Mouse (Mus musculus) cerebellum, adult (tissue): ENCODE data around the gene Crisp2.

Experiments used
- ATAC-seq: cut with Nextera tagmentation; 2 replicates; pipeline ENCODE4 v1.9.2; 2017; ENCODE audit warnings: mild to moderate bottlenecking, moderate library complexity, mixed read lengths; ENCODE audit not compliant: insufficient number of reproducible peaks, low FRiP score, low TSS enrichment

Crisp2 gene

GRCm38 (mm10) chr17:40806953-40807572 is at the start of gene Crisp2:
Gene Crisp2, minus strand, starts transcription at chr17:40807003.
- no peak for ATAC-seq

GRCm38 (mm10) chr17:40855065-40855464 is 48.3 kb upstream of the Crisp2 start:
- no peak for ATAC-seq

- ATAC-seq, result no peak
Observed at GRCm38 (mm10) chr17:40837308-40837707, 30.5 kb upstream of the Crisp2 start.

- ATAC-seq, result no peak
Observed at GRCm38 (mm10) chr17:40831870-40832269, 25.1 kb upstream of the Crisp2 start.

GRCm38 (mm10) chr17:40824549-40824948 is 17.7 kb upstream of the Crisp2 start:
- ATAC-seq, result no peak

GRCm38 (mm10) chr17:40823817-40824216 is 17.0 kb upstream of the Crisp2 start:
- ATAC-seq, result no peak

GRCm38 (mm10) chr17:40821477-40821876 is 14.7 kb upstream of the Crisp2 start:
- no peak for ATAC-seq

GRCm38 (mm10) chr17:40817340-40817943 is 10.6 kb upstream of the Crisp2 start:
- no peak for ATAC-seq

GRCm38 (mm10) chr17:40812259-40812658 is 5.5 kb upstream of the Crisp2 start:
- no peak for ATAC-seq

- no peak for ATAC-seq
Observed at GRCm38 (mm10) chr17:40811560-40811959, 4.8 kb upstream of the Crisp2 start.

- ATAC-seq, result no peak
Observed at GRCm38 (mm10) chr17:40810934-40811333, 4.1 kb upstream of the Crisp2 start, which contains the start of gene Rhag. Gene Rhag, plus strand, starts transcription at chr17:40811126.

GRCm38 (mm10) chr17:40808071-40808470 is 1.3 kb upstream of the Crisp2 start:
- no peak for ATAC-seq

GRCm38 (mm10) chr17:40806550-40806949 is 253 bp downstream of the Crisp2 start:
- no peak for ATAC-seq

GRCm38 (mm10) chr17:40802707-40803340 is 4.0 kb downstream of the Crisp2 start:
- ATAC-seq, result no peak

GRCm38 (mm10) chr17:40793921-40794854 is 12.6 kb downstream of the Crisp2 start:
- no peak for ATAC-seq

GRCm38 (mm10) chr17:40789877-40790276 is 16.9 kb downstream of the Crisp2 start:
- no peak for ATAC-seq

GRCm38 (mm10) chr17:40767120-40767519 is 39.7 kb downstream of the Crisp2 start:
- ATAC-seq, result no peak

GRCm38 (mm10) chr17:40763662-40764061 is 43.1 kb downstream of the Crisp2 start:
- ATAC-seq, result no peak

GRCm38 (mm10) chr17:40731724-40732123 is 75.1 kb downstream of the Crisp2 start:
- ATAC-seq, result no peak

- ATAC-seq, result no peak
Observed at GRCm38 (mm10) chr17:40731296-40731695, 75.5 kb downstream of the Crisp2 start.

GRCm38 (mm10) chr17:40726820-40727219 is 80.0 kb downstream of the Crisp2 start, which contains the start of gene Esp1:
Gene Esp1, plus strand, starts transcription at chr17:40727120.
- no peak for ATAC-seq
